Mouse (Mus musculus) forebrain, embryonic 14.5 days (tissue): ENCODE measurements at regions not wholly inside any gene's neighbourhood (a gene's known extent, or its start where the extent isn't known, plus 50 kb on each side); places are given as distances from the start of the nearest gene placed in this dataset.

Source experiments
- ATAC-seq: fragments of 200-750 bp; cut with Nextera tagmentation; 2 replicates; pipeline ENCODE4 v1.8.0; 2017; ENCODE audit warnings: mild to moderate bottlenecking, moderate library complexity
- DNase-seq: peaks from one replicate; pipeline ENCODE4 v3.0.0-alpha.2; 2015; ENCODE audit warnings: low spot score
- H3K27ac ChIP-seq: fragments of 300-500 bp; sonication (generic); 2 replicates; pipeline ENCODE4 v1.5.1; 2014; ENCODE audit warnings: low read depth, mild to moderate bottlenecking, control low read depth, low read length, moderate library complexity
- H3K27me3 ChIP-seq: fragments of 300-500 bp; sonication (generic); replicated peaks from 2 replicates; pipeline ENCODE4 v1.6.1; 2014; ENCODE audit warnings: low read length, control low read depth, mixed read lengths; ENCODE audit not compliant: control insufficient read depth, insufficient read depth
- H3K36me3 ChIP-seq: fragments of 300-500 bp; sonication (generic); 2 replicates; pipeline ENCODE4 v1.6.1; 2014; ENCODE audit warnings: low read length, control low read depth; ENCODE audit not compliant: control insufficient read depth, insufficient read depth
- H3K4me1 ChIP-seq: fragments of 300-500 bp; sonication (generic); 2 replicates; pipeline ENCODE4 v1.6.1; 2014; ENCODE audit warnings: antibody characterized with exemption, low read length, control low read depth; ENCODE audit not compliant: control insufficient read depth, insufficient read depth
- H3K4me2 ChIP-seq: fragments of 300-500 bp; sonication (generic); 2 replicates; pipeline ENCODE4 v1.6.1; 2014; ENCODE audit warnings: mild to moderate bottlenecking, control low read depth, low read length
- H3K4me3 ChIP-seq: fragments of 300-500 bp; sonication (generic); 2 replicates; pipeline ENCODE4 v1.5.1; 2014; ENCODE audit warnings: low read depth, low read length, control low read depth
- H3K9ac ChIP-seq: fragments of 300-500 bp; sonication (generic); 2 replicates; pipeline ENCODE4 v1.6.1; 2014; ENCODE audit warnings: mild to moderate bottlenecking, low read length, control low read depth, moderate library complexity
- H3K9me3 ChIP-seq: fragments of 300-500 bp; sonication (generic); replicated peaks from 2 replicates; pipeline ENCODE4 v1.6.1; 2016; ENCODE audit warnings: low read length, control low read depth, mixed read lengths; ENCODE audit not compliant: control insufficient read depth
- WGBS: fragments of 180-500 bp; shearing (Covaris S2); extraction: QIAGEN DNeasy Blood & Tissue Kit; methylation state at CpG from one replicate; pipeline ENCODE4 v1.1.7; 2014; 5-methylcytosine and 5-hydroxymethylcytosine counted together

- DNase-seq (no peak), ATAC-seq (no peak)
- no peaks in the 10 kb centered on the region for H3K27me3 ChIP-seq
- H3K9ac ChIP-seq: no peak overlapping the region
- no peaks in the 10 kb centered on the region for H3K36me3 ChIP-seq
- H3K27ac ChIP-seq: no peak overlapping the region
- no peak overlapping the region for H3K4me3 ChIP-seq
- H3K4me2 ChIP-seq: no peak overlapping the region
- no peaks in the 10 kb centered on the region for H3K4me1 ChIP-seq
- WGBS: 74% methylated on average over 9 of the region's 9 CpGs
- H3K9me3 ChIP-seq: no peaks in the 10 kb centered on the region
These were observed 83.9 kb downstream of the Qrsl1 start for GRCm38 (mm10) chr10:43817522-43818198.

- DNase-seq (no peak), ATAC-seq (no peak)
- Histone ChIP-seq H3K36me3 (no peaks in the 10 kb centered on the region), H3K9me3 (no peaks in the 10 kb centered on the region), H3K4me2 (no peak overlapping the region), H3K27ac (no peak overlapping the region), H3K4me1 (no peaks in the 10 kb centered on the region), H3K4me3 (no peak overlapping the region), H3K27me3 (no peaks in the 10 kb centered on the region), H3K9ac (no peak overlapping the region)
- 90% methylated on average over 5 of the region's 5 CpGs for WGBS
These were observed 82.9 kb downstream of the Qrsl1 start for GRCm38 (mm10) chr10:43818623-43819022.

GRCm38 (mm10) chr10:43819434-43819833, 82.1 kb downstream of the Qrsl1 start:
- H3K27me3 ChIP-seq: no peaks in the 10 kb centered on the region
- no peaks in the 10 kb centered on the region for H3K4me1 ChIP-seq
- no peak overlapping the region for H3K4me3 ChIP-seq
- 93% methylated on average over 6 of the region's 6 CpGs for WGBS
- no peak for DNase-seq
- no peak for ATAC-seq
- H3K27ac ChIP-seq: no peak overlapping the region
- no peak overlapping the region for H3K9ac ChIP-seq
- H3K9me3 ChIP-seq: no peaks in the 10 kb centered on the region
- no peak overlapping the region for H3K4me2 ChIP-seq
- H3K36me3 ChIP-seq: no peaks in the 10 kb centered on the region

- ATAC-seq (no peak), DNase-seq (no peak)
- Histone ChIP-seq H3K9me3 (no peaks in the 10 kb centered on the region), H3K4me3 (no peak overlapping the region), H3K27ac (no peak overlapping the region), H3K4me2 (no peak overlapping the region), H3K9ac (no peak overlapping the region), H3K36me3 (no peaks in the 10 kb centered on the region), H3K27me3 (no peaks in the 10 kb centered on the region), H3K4me1 (no peaks in the 10 kb centered on the region)
- 71% methylated on average over 1 of the region's 1 CpGs for WGBS
These were observed 78.9 kb downstream of the Qrsl1 start for GRCm38 (mm10) chr10:43822615-43823014.

- H3K4me2 ChIP-seq: no peak overlapping the region
- no peaks in the 10 kb centered on the region for H3K27me3 ChIP-seq
- H3K4me1 ChIP-seq: no peaks in the 10 kb centered on the region
- no peaks in the 10 kb centered on the region for H3K36me3 ChIP-seq
- H3K9me3 ChIP-seq: no peaks in the 10 kb centered on the region
- DNase-seq (no peak), ATAC-seq (no peak)
- H3K9ac ChIP-seq: no peak overlapping the region
- no peak overlapping the region for H3K27ac ChIP-seq
- no peak overlapping the region for H3K4me3 ChIP-seq
- 87% methylated on average over 5 of the region's 5 CpGs for WGBS
These were observed 77.5 kb downstream of the Qrsl1 start for GRCm38 (mm10) chr10:43824009-43824408.
